Mouse (Mus musculus) heart, adult 2 months (tissue): ENCODE data around the gene Krt20.

Source experiments
- CTCF ChIP-seq: fragments of 200-600 bp; IDR thresholded peaks from 2 replicates; pipeline ENCODE4 v1.8.1; 2022; ENCODE audit warnings: antibody characterized with exemption, mild to moderate bottlenecking, moderate library complexity
- EP300 ChIP-seq: fragments of 200-500 bp; IDR thresholded peaks from 2 replicates; pipeline ENCODE4 v1.6.1; 2011; ENCODE audit warnings: low read depth, low read length, control low read depth; ENCODE audit not compliant: insufficient read depth

DNA sequence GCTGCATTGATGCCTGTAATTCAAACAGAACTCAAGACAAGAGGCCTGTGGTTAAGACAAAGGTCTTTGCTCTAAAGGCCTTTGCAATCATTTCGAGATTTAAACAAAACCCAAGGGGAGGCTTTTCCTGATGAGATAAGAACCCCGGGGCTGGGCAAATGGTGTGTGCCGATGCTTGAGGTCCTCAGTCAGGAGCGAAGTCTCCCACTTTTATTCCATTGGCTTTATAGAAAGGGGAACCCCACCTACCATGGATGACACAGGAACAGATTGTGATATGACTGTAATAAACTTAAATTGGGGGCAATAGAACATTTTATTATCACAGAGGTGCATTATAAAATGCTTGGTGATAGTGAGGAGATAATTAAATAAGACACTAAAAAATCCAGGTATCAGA lies 1.3 kb downstream of the Krt20 start:
- no peak for TF ChIP-seq CTCF
- no peak for TF ChIP-seq EP300
